Mouse (Mus musculus) embryonic stem cell, embryonic (primary cell): ENCODE results near the gene Akt1.

Experiments used
- CTCF ChIA-PET, 4 experiments: fragments of 300-600 bp in 2 of 4; fragments of 350-600 bp in 2 of 4; sonication (Branson Sonifier 250); formaldehyde crosslinking; loops; one replicate each; lab custom pipeline; 2022; ENCODE audit warnings: inconsistent platforms in 2 of 4; lab: Charles Lee
- POLR2A ChIA-PET, 4 experiments: fragments of 300-600 bp in 2 of 4; fragments of 350-600 bp in 2 of 4; sonication (Branson Sonifier 250); formaldehyde crosslinking; loops; one replicate each; lab custom pipeline; 2022; ENCODE audit warnings: antibody characterized with exemption in 4 of 4, inconsistent platforms in 1 of 4; lab: Charles Lee

The Akt1 gene

GRCm38 (mm10) chr12:112658619-112659018, 16.1 kb downstream of the Akt1 start:
- ChIA-PET POLR2A (interaction anchor here in 2 of 4 experiments (0.6 to 2.0 kb wide), 5 partner anchors 10 to 102 kb away, joined by 4 to 5 read pairs (median 4); partner anchors contain the start of gene Siva1 (in 1 of the 2)), CTCF (interaction anchor here (0.5 to 4.0 kb wide), 19 partner anchors 8 to 66 kb away, joined by 3 to 27 read pairs (median 4); partner anchors contain the start of genes Akt1 (in 2 of the 4), Siva1 (in 2 of the 4) and Zbtb42 (in 1 of the 4))

GRCm38 (mm10) chr12:112654076-112654475, 20.6 kb downstream of the Akt1 start:
- POLR2A ChIA-PET: interaction anchor here in 2 of 4 experiments (1.4 to 3.4 kb wide), 2 partner anchors 9 kb away, joined by 8 to 12 read pairs; partner anchors contain the start of gene Siva1 (in 2 of the 2)
- CTCF ChIA-PET: interaction anchor here in 2 of 4 experiments (0.9 to 1.7 kb wide), 7 partner anchors 19 to 93 kb away, joined by 3 to 6 read pairs (median 4); partner anchors contain the start of gene Akt1 (in 2 of the 2)

GRCm38 (mm10) chr12:112653157-112653824, 21.4 kb downstream of the Akt1 start:
- ChIA-PET POLR2A (interaction anchor here in 2 of 4 experiments (0.6 to 1.5 kb wide), 2 partner anchors 63 to 348 kb away, joined by 3 read pairs; no protein-coding TSS in a partner anchor), CTCF (interaction anchor here in 2 of 4 experiments (0.9 to 1.0 kb wide), 4 partner anchors 19 to 92 kb away, joined by 3 to 4 read pairs (median 4); no protein-coding TSS in a partner anchor)

GRCm38 (mm10) chr12:112651778-112652439, 22.8 kb downstream of the Akt1 start:
- ChIA-PET CTCF (interaction anchor here in 3 of 4 experiments (0.7 to 2.3 kb wide), 7 partner anchors 23 to 322 kb away, joined by 3 to 10 read pairs (median 3); partner anchors contain the start of gene Akt1 (in 1 of the 3)), POLR2A (interaction anchor here in 3 of 4 experiments (0.6 to 1.5 kb wide), 10 partner anchors 10 to 249 kb away, joined by 3 to 5 read pairs (median 3); partner anchors contain the start of genes Adssl1 (in 1 of the 3) and Clba1 (in 1 of the 3))

GRCm38 (mm10) chr12:112648081-112648480, 26.6 kb downstream of the Akt1 start:
- ChIA-PET CTCF (no interaction called here), POLR2A (interaction anchor here in 2 of 4 experiments (1.0 to 1.9 kb wide), 2 partner anchors 9 to 88 kb away, joined by 3 to 6 read pairs; no protein-coding TSS in a partner anchor)

GRCm38 (mm10) chr12:112646139-112646538, 28.5 kb downstream of the Akt1 start:
- CTCF ChIA-PET: interaction anchor here in 1 of 4 experiments (1.2 to 1.4 kb wide), 3 partner anchors 13 to 61 kb away, joined by 4 read pairs; no protein-coding TSS in a partner anchor
- POLR2A ChIA-PET: interaction anchor here in 3 of 4 experiments (0.6 to 3.0 kb wide), 11 partner anchors 9 to 539 kb away, joined by 3 to 15 read pairs (median 3); partner anchors contain the start of genes Akt1 (in 1 of the 3) and Zbtb42 (in 1 of the 3)

- CTCF ChIA-PET: interaction anchor here (0.5 to 2.0 kb wide), 28 partner anchors 14 to 499 kb away, joined by 3 to 13 read pairs (median 3); partner anchors contain the start of genes Akt1 (in 3 of the 4), Adssl1 (in 1 of the 4), Kif26a (in 1 of the 4) and Zbtb42 (in 1 of the 4)
- POLR2A ChIA-PET: interaction anchor here (0.5 to 3.0 kb wide), 55 partner anchors 10 to 965 kb away, joined by 3 to 20 read pairs (median 4); partner anchors contain the start of genes Adssl1 (in 2 of the 4), Cep170b (in 2 of the 4), Cdca4 (in 1 of the 4) and Clba1 (in 1 of the 4)
Observed at GRCm38 (mm10) chr12:112644855-112645506, 29.7 kb downstream of the Akt1 start.

GRCm38 (mm10) chr12:112644180-112644854, 30.4 kb downstream of the Akt1 start, which contains the start of gene Siva1:
Gene Siva1 (plus strand): TSS chr12:112644679.
- CTCF ChIA-PET: interaction anchor here (0.5 to 2.0 kb wide), 34 partner anchors 11 to 499 kb away, joined by 3 to 13 read pairs (median 3); partner anchors contain the start of genes Akt1 (in 3 of the 4), Kif26a (in 2 of the 4), Adssl1 (in 1 of the 4) and Zbtb42 (in 1 of the 4)
- POLR2A ChIA-PET: interaction anchor here (0.5 to 3.0 kb wide), 60 partner anchors 9 to 964 kb away, joined by 3 to 20 read pairs (median 4); partner anchors contain the start of genes Adssl1 (in 2 of the 4), Cep170b (in 2 of the 4), Cdca4 (in 1 of the 4) and Clba1 (in 1 of the 4)

- POLR2A ChIA-PET: interaction anchor here in 1 of 4 experiments (1.6 to 2.2 kb wide), 2 partner anchors 25 to 64 kb away, joined by 3 to 11 read pairs; no protein-coding TSS in a partner anchor
- CTCF ChIA-PET: no interaction called here
Observed at GRCm38 (mm10) chr12:112643126-112643525, 31.6 kb downstream of the Akt1 start.

- ChIA-PET CTCF (interaction anchor here in 1 of 4 experiments (1.1 kb wide), 1 partner anchor 22 kb away, joined by 3 read pairs; no protein-coding TSS in a partner anchor), POLR2A (interaction anchor here in 2 of 4 experiments (0.7 to 2.6 kb wide), 4 partner anchors 10 to 15 kb away, joined by 3 to 13 read pairs (median 4); no protein-coding TSS in a partner anchor)
Observed at GRCm38 (mm10) chr12:112639526-112639925, 35.2 kb downstream of the Akt1 start.

GRCm38 (mm10) chr12:112633686-112634085, 41.0 kb downstream of the Akt1 start:
- ChIA-PET CTCF (interaction anchor here in 3 of 4 experiments (0.5 to 1.7 kb wide), 4 partner anchors 16 to 932 kb away, joined by 3 to 4 read pairs (median 4); no protein-coding TSS in a partner anchor), POLR2A (interaction anchor here in 2 of 4 experiments (0.7 to 1.3 kb wide), 5 partner anchors 11 to 73 kb away, joined by 3 to 4 read pairs (median 3); partner anchors contain the start of gene Siva1 (in 1 of the 2))

- CTCF ChIA-PET: interaction anchor here in 3 of 4 experiments (0.9 to 1.5 kb wide), 6 partner anchors 10 to 81 kb away, joined by 3 to 4 read pairs (median 3); partner anchors contain the start of gene Zbtb42 (in 1 of the 3)
- POLR2A ChIA-PET: interaction anchor here in 1 of 4 experiments (1.0 to 5.5 kb wide), 3 partner anchors 11 to 24 kb away, joined by 3 to 68 read pairs (median 10); partner anchors contain the start of genes Adssl1 and Siva1
Observed at GRCm38 (mm10) chr12:112632907-112633306, 41.8 kb downstream of the Akt1 start.

GRCm38 (mm10) chr12:112632084-112632777, 42.5 kb downstream of the Akt1 start:
- ChIA-PET CTCF (interaction anchor here in 3 of 4 experiments (0.6 to 1.9 kb wide), 8 partner anchors 9 to 105 kb away, joined by 3 to 4 read pairs (median 3); partner anchors contain the start of genes Akt1 (in 1 of the 3) and Zbtb42 (in 1 of the 3)), POLR2A (interaction anchor here in 3 of 4 experiments (0.9 to 5.5 kb wide), 9 partner anchors 12 to 87 kb away, joined by 3 to 68 read pairs (median 5); partner anchors contain the start of genes Siva1 (in 3 of the 3) and Adssl1 (in 1 of the 3))

GRCm38 (mm10) chr12:112631472-112631871, 43.2 kb downstream of the Akt1 start:
- ChIA-PET CTCF (interaction anchor here (0.6 to 1.9 kb wide), 4 partner anchors 14 to 861 kb away, joined by 3 to 6 read pairs (median 4); partner anchors contain the start of gene Akt1 (in 1 of the 4)), POLR2A (interaction anchor here in 3 of 4 experiments (0.6 to 5.5 kb wide), 11 partner anchors 12 to 92 kb away, joined by 3 to 68 read pairs (median 5); partner anchors contain the start of genes Siva1 (in 3 of the 3) and Adssl1 (in 1 of the 3))
